Mouse (Mus musculus) cerebellum, adult 2 months (tissue): ENCODE results near the gene Cox6a2. TPM values are rescaled to one million over a fixed set of nuclear protein-coding genes. Genes with fewer than 3 reads are reported as not detected.

Experiments used
- DNase-seq, 2 experiments: peaks; one replicate each; pipeline ENCODE4 v3.0.0; 2021
- H3K27ac ChIP-seq: fragments of 200-500 bp; 2 replicates; pipeline ENCODE4 v1.5.1; 2012; ENCODE audit warnings: low read length, control low read depth, inconsistent platforms; ENCODE audit not compliant: insufficient read depth
- H3K27me3 ChIP-seq: fragments of 200-500 bp; 2 replicates; pipeline ENCODE4 v1.6.1; 2012; ENCODE audit warnings: inconsistent platforms, mild to moderate bottlenecking, low read length, moderate library complexity; ENCODE audit not compliant: control insufficient read depth, insufficient read depth
- H3K4me1 ChIP-seq: fragments of 200-500 bp; 2 replicates; pipeline ENCODE4 v1.6.1; 2011; ENCODE audit warnings: low read length; ENCODE audit not compliant: control insufficient read depth, insufficient read depth
- H3K4me3 ChIP-seq: fragments of 200-500 bp; replicated peaks from 2 replicates; pipeline ENCODE3; 2011; ENCODE audit warnings: mild to moderate bottlenecking, low read depth, low read length, control low read depth; ENCODE audit not compliant: insufficient read depth
- CTCF ChIP-seq: fragments of 200-500 bp; IDR thresholded peaks from 2 replicates; pipeline ENCODE4 v1.5.1; 2011; ENCODE audit warnings: low read depth, mild to moderate bottlenecking, control low read depth, low read length, moderate library complexity, borderline replicate concordance; ENCODE audit not compliant: insufficient read depth
- POLR2A ChIP-seq: fragments of 200-500 bp; IDR thresholded peaks from 2 replicates; pipeline ENCODE4 v1.6.1; 2011; ENCODE audit warnings: low read length, control low read depth, borderline replicate concordance; ENCODE audit not compliant: insufficient read depth
- WGBS: fragments of 180-500 bp; shearing (Covaris S2); methylation state at CpG from one replicate; pipeline ENCODE4 v1.1.7; 2018; 5-methylcytosine and 5-hydroxymethylcytosine counted together
- polyA plus RNA-seq: library from polyadenylated mRNA; depleted of rRNA; stranded (reverse); fragments of >200 nt; gene quantifications from 2 replicates; pipeline ENCODE4 v1.2.3, GENCODE M21; 2012; rRNA removed

Gene Cox6a2
- 0.82 and 0.89 TPM in 2 replicates for polyA plus RNA-seq

- no peak within 1 kb of the TSS for H3K27ac ChIP-seq
- no peak for TF ChIP-seq CTCF
- TF ChIP-seq POLR2A: no peak
- no peak within 1 kb of the TSS for H3K4me3 ChIP-seq
- H3K4me1 ChIP-seq: no peaks in the 10 kb centered on the region
- no peak for DNase-seq
- H3K27me3 ChIP-seq: no peaks in the 10 kb centered on the region
- WGBS: 59% methylated on average over 6 of the region's 6 CpGs
Observed at GRCm38 (mm10) chr7:128206152-128206551, at the start of gene Cox6a2. Gene Cox6a2, minus strand, starts transcription at chr7:128206387.

DNA sequence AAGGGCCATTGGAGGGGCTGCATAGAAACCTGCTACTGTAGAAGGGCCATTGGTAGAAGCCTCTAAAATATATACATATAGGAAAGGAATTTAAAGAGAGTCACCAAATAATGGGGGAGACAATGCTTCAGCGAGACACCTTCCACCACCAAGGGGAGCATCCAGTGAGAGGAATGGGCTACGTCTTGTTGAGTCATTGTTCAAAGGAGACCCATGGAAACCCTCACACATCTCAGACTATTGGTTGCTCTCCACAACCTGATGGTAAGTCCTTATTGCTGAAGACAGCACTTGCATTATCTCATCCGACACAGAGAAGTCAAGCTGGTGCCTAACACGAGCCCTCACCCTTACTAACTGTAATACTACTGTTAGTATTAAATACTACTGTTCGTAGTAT is 49.6 kb upstream of the Cox6a2 start:
- H3K4me3 ChIP-seq: no peak overlapping the region
- H3K4me1 ChIP-seq: peaks cover 17% of the 10 kb centered on the region; the same call in 1 of the 2 replicates
- H3K27ac ChIP-seq: no peak overlapping the region
- no peak for DNase-seq
- H3K27me3 ChIP-seq: no peaks in the 10 kb centered on the region
- TF ChIP-seq CTCF: no peak
- TF ChIP-seq POLR2A: no peak
- WGBS: 92% methylated on average over 5 of the region's 5 CpGs

- Histone ChIP-seq H3K27me3 (no peaks in the 10 kb centered on the region), H3K4me3 (no peak overlapping the region), H3K27ac (no peak overlapping the region), H3K4me1 (peaks cover 17% of the 10 kb centered on the region; the same call in 1 of the 2 replicates)
- 47% methylated on average over 2 of the region's 2 CpGs for WGBS
- TF ChIP-seq CTCF: no peak
- no peak for TF ChIP-seq POLR2A
- DNase-seq: no peak
Observed at GRCm38 (mm10) chr7:128254978-128255377, 48.8 kb upstream of the Cox6a2 start.

DNA sequence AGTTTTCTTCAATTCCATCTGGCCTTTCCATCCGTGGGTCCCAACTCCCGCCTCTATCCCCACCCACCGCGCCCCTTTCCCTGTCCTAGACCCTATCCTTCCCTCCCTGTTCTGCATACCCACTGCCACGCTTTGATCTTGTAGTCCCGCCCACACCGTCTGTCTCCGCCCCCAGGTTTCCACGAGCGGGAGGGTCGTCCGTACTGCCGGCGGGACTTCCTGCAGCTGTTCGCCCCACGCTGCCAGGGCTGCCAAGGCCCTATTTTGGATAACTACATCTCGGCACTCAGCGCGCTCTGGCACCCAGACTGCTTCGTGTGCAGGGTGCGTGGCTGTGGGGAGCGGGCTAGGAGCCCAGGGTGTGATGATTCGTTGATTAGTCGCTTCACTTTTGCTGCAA is 46.4 kb upstream of the Cox6a2 start:
- Histone ChIP-seq H3K4me1 (peaks cover 17% of the 10 kb centered on the region; the same call in 1 of the 2 replicates), H3K27me3 (no peaks in the 10 kb centered on the region), H3K27ac (no peak overlapping the region), H3K4me3 (peak overlapping the region; percentile 1)
- TF ChIP-seq CTCF (no peak), POLR2A (no peak)
- peak in 1 of 2 experiments; percentile 21 for DNase-seq
- WGBS: 22% methylated on average over 24 of the region's 24 CpGs

DNA sequence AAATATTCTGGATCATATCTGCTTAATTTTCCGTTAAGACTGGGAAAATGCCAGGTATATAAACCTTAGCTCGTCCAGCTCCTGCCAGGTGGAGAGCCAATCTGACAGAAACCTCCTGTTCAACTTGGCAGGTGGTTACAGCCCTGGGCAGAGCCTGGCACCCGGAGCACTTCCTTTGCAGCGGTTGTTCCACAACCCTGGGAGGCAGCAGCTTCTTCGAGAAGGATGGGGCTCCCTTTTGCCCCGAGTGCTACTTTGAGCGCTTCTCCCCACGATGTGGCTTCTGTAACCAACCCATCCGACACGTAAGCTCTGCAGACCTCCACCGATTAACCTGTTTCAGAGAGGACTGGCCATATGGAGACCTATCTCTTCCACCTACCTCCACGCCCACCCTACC is 45.8 kb upstream of the Cox6a2 start:
- peaks cover 17% of the 10 kb centered on the region; the same call in 1 of the 2 replicates for H3K4me1 ChIP-seq
- no peaks in the 10 kb centered on the region for H3K27me3 ChIP-seq
- peak; percentile 53 to 74 for DNase-seq
- H3K27ac ChIP-seq: no peak overlapping the region
- no peak overlapping the region for H3K4me3 ChIP-seq
- TF ChIP-seq POLR2A (no peak), CTCF (no peak)
- whole genome bisulfite sequencing: 11% methylated on average over 12 of the region's 12 CpGs

DNA sequence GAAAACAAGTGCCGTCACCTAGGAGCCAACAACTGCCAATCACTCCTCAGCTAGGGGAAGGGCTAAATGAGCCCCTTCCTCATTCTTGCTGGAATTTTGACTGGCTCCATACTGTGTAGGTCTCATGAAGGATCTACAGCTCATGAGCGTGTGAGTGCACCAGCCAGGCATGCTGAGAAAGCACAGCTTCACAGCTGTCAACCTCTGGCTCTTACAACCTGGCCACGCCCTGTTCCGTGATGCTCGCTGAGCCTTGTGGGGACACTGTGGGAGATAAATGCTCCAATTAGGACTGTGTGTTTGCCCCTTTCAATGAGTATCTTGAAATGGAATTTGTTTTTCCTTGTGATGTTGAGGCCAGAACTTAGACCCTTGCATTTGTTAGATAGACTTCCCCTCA is 43.8 kb upstream of the Cox6a2 start:
- Histone ChIP-seq H3K27ac (no peak overlapping the region), H3K27me3 (no peaks in the 10 kb centered on the region), H3K4me3 (no peak overlapping the region), H3K4me1 (peaks cover 27% of the 10 kb centered on the region; the same call in 1 of the 2 replicates)
- no peak for TF ChIP-seq POLR2A
- TF ChIP-seq CTCF: no peak
- no peak for DNase-seq
- 88% methylated on average over 5 of the region's 5 CpGs for WGBS

DNA sequence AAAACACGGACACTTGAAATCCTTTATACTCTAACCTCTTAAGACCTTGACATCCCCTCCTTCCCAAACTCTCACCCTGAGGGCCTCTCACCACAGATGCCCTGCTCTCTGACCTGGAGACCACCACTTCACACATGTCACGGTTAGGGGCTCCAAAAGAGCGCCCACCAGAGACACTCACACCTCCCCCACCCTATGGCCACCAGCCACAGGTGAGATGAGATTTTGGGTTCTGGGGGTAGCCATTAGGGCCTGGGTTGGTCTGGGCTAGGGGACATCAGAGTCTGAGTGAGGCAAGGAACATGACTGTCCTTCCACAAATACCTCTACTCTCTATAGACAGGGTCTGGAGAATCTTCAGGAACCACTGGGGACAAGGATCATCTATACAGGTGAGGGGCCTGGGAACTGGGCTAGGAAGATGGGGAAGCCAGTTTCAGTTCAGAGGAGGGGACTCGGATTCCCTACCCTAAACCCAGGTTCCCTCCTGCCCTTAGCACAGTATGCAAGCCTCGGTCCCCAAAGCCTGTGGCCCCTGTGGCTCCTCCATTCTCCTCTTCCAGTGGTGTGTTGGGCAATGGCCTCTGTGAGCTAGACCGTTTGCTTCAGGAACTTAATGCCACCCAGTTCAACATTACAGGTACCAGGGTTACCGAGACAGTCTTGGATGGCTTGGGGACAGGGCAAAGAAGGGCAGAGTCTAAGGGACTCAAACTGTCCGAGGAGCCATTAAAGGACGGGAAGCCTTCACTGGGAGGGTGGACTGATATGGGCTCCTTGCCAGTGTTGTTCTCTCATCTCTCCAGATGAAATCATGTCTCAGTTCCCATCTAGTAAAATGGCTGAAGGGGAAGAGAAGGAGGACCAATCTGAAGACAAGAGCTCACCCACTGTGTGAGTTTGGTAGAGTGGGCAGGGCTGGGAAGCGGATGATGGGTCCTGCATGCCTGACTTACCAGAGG is 42.2 kb upstream of the Cox6a2 start:
- no peak for DNase-seq
- Histone ChIP-seq H3K4me3 (no peak overlapping the region), H3K4me1 (peaks cover 29% of the 10 kb centered on the region; the same call in 1 of the 2 replicates), H3K27me3 (no peaks in the 10 kb centered on the region), H3K27ac (no peak overlapping the region)
- no peak for TF ChIP-seq POLR2A
- no peak for TF ChIP-seq CTCF
- WGBS: 88% methylated on average over 10 of the region's 10 CpGs
